Mouse (Mus musculus) right cerebral cortex, postnatal 10 days (tissue): ENCODE results near the gene Fcamr.

ENCODE experiments used
- DNase-seq, 2 experiments: peaks; one replicate each; pipeline ENCODE4 v3.0.0; 2021; ENCODE audit warnings: low spot score in 2 of 2

Gene Fcamr

GRCm38 (mm10) chr1:130801511-130801910 is 809 bp downstream of the Fcamr start:
- DNase-seq = no peak

DNA sequence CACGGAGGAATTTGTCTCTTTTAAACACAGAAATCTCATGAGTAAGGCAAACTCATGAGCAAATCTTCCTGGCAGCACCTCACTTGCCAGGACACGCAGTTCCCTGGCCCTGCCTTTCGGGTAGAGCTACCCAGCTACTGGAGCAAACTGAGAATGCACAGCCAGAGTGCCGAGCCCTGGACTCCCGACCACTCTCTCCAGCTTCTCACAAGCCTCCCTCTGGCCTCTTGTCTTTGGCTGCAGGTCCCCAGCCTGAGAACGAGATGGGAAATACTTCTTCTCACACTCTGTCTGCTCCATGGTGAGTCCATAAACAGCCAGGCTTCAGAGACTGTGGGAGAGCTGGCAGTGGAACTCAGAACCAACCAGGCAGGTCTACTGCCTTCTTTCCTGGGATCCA is 2.3 kb downstream of the Fcamr start:
- no peak for DNase-seq

- DNase-seq = no peak
Observed at GRCm38 (mm10) chr1:130804279-130804678, 3.6 kb downstream of the Fcamr start.

DNA sequence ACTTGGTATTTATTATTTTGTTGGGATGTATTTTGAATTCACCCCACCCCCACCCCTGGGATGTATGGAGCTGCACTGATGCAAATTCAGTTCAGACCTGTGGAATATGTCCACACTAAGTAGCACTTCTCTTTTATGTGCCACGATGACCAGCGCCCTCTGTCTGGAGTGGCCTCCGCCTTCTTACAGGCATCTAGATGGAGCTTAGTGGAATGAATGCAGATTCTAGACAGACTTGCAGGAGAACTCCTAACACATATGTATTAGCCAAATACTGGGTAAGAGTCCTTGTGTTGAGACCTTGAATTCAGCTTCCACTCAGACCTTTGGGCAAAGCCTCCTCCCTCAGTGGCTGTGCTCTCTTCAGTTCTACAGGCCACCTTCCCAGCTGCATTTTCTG is 10.2 kb downstream of the Fcamr start:
- DNase-seq = no peak

DNA sequence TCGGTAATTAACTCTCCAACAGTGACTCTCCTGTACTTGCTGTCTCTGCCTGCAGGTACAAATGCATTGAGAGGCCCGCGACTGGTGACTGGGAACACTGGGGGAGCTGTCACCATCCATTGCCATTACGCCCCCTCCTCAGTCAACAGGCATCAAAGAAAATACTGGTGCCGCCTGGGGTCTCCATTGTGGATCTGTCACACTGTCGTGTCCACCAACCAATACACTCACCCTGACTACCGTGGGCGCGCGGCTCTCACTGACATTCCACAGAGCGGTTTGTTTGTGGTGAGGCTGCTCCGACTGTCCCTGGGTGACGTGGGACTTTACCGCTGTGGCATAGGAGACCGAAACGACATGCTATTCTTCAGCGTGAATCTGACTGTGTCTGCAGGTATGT is 10.6 kb downstream of the Fcamr start:
- DNase-seq = no peak

DNA sequence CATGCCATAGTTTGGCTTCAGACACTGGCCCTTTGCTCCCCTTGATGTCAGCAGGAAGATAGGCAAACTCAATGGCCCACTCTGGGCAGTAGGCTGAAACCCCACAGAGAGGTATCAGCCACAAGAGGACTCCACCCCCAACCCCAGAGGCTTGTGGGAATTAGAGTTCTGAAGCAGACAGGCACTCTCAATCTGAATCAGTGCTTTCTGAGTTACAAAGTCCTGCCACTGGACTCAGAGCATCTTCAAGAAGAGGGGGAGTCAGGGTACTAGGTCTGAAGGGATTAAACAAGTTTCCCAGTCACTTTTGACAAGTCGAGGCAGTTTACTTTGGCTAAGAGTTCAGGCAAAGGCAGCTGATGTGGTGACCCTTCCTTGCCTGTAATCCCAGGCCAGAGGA is 19.0 kb downstream of the Fcamr start:
- no peak for DNase-seq

- no peak for DNase-seq
Observed at GRCm38 (mm10) chr1:130820316-130821148, 19.8 kb downstream of the Fcamr start.

DNA sequence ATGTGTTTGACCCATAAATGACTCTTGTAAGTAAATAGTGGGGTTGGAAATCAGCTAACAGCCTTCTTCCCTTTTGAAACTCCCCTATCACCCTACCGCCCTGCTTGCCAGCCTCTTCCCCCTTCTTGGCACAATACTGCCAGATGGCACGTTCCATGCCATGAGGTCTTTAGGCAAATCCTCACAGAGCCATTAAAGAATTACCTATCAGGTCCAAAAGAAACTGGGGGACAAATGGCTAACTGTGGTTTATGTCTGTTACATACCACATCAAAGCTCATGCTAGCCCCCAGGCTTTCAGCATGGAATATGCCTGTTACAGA is 20.4 kb downstream of the Fcamr start:
- no peak for DNase-seq

DNA sequence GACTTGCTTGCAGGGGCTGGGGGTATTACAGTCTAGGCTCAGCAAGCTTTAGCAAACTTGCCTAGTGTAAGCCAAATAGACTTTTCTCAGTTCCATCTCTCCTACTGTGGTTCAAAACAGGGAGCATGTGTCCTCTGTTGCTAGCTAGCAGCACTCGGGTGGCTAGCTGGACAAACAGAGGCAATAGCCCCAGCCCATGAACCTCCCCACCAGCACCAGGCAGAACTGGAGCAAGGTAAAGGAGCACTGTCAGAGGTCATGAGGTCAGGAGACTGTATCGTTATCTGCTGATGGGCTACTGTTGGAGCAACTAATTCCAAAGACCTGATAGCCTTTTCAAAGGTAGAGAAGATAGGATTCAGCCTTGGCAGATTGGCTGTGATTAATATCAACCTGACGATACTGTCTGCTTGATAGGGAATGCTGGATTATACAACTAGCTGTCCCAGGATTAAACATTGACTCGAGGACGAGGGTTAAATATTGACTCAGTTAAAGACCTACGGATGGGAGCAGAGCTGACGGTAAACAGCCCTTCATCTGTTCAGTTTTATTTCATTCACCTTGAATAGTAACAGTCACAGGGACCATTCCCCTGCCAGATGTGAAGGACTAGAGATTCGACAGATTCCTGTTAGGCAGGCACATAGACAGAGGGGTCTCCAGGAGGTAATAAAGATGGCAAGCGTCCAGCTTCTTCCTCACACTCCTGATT is 21.4 kb downstream of the Fcamr start:
- no peak for DNase-seq

GRCm38 (mm10) chr1:130826448-130826847 is 25.7 kb downstream of the Fcamr start, which contains the start of gene Pigr:
Pigr (plus strand) TSS chr1:130826684.
- no peak for DNase-seq

DNA sequence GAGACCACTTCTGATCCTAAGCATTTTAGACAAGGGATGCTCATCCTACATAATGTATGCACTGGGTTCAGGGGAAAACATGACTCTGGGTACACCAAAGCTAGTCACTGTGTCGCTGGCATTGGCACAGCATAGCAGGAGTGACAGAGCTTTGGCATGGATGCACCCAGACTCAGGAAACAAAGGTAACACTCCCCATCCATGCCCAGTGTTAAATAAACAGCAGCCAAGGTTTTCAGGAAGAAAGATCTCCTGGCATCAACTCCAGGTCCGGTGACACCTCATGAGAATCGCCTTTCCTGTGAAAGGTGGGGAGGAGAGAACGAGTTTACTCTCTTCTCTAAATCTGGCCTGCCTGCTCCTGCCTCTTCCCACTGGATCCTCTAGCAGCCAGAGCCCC is 28.0 kb downstream of the Fcamr start:
- no peak for DNase-seq

DNA sequence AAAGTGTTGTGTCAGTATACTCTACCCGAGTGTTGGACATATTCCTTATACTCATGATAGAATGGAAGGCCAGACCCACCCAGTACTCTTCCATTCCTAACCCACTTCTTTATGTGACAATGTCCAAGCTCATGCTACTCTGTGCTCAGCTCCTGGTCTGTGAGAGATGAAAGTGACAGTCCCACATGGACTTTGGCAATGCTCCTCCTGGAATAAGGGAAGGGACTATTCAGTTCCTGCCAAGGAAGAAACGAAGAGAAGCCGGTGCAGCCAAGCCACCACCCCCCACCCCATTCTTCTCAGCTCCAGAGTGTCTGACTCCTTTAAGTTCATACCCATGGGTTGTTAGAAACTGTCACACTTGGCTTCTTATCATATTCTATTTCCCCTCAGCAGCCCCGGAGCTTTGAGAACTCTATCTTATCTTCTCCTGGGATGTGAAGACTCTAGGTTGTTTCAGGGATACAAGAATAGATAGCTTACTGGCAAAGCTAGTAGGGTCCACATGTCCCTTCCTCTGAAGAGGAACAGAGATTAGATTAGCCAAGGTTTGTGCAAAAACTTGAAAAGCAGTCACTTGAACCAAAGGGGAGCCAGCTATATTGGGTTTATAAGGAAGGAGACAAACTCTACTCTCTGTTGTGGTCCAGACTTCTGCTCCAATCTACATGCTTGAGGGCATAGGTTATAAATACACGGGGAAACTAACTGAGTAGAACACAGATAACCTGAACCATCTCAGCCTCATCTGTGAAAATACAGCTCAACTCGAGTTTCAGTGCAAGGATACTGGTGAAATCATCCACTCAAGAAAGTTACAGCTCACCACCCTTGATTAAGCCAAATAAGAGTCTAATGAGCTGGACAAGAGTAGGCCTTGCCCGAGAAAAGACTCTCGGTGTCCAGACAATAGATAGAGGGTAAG is 29.5 kb downstream of the Fcamr start:
- DNase-seq = no peak

GRCm38 (mm10) chr1:130832230-130833149 is 31.8 kb downstream of the Fcamr start:
- DNase-seq = no peak

- DNase-seq = peak; percentile 40 to 60
Observed at GRCm38 (mm10) chr1:130835161-130835936, 34.6 kb downstream of the Fcamr start.

- DNase-seq = no peak
Observed at GRCm38 (mm10) chr1:130838288-130838687, 37.6 kb downstream of the Fcamr start.

DNA sequence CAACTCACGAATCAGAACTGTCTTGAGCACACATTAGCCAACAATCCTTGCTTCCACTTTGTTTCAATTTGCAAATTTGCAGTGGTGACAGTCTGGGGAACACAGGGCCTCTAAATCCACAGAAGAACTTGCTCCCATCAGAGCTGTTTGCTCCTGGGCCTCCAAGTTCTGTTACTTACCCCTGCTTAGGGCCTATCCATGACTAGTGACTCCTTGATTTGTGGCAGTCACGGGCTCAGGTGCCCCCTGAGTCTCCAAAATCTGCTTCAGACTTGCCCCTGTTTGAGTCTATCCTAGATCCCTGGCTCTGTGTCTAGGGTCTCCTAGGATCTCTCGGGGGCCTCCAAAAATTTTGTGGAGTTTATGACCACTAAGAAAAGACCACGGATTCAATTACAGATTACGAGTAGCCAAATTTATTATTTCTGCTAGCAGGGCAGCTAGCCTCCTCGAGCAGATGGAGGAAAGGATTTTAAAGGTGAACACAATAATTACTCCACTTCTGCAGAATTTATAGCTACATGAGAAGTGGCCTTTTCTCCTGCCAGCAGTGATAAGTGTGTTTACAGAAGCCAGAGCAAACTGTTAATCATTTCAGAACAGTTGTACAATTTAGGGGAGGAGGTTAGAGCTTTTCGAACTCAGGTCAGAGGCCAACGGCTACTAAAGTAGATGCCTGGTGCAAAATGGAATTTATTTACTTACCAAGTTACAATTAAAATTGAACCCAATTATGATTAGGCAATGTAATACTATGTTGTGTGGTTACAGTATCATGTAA is 40.1 kb downstream of the Fcamr start:
- DNase-seq = no peak

GRCm38 (mm10) chr1:130841621-130842020 is 40.9 kb downstream of the Fcamr start:
- DNase-seq = no peak

- no peak for DNase-seq
Observed at GRCm38 (mm10) chr1:130844516-130844915, 43.8 kb downstream of the Fcamr start.

DNA sequence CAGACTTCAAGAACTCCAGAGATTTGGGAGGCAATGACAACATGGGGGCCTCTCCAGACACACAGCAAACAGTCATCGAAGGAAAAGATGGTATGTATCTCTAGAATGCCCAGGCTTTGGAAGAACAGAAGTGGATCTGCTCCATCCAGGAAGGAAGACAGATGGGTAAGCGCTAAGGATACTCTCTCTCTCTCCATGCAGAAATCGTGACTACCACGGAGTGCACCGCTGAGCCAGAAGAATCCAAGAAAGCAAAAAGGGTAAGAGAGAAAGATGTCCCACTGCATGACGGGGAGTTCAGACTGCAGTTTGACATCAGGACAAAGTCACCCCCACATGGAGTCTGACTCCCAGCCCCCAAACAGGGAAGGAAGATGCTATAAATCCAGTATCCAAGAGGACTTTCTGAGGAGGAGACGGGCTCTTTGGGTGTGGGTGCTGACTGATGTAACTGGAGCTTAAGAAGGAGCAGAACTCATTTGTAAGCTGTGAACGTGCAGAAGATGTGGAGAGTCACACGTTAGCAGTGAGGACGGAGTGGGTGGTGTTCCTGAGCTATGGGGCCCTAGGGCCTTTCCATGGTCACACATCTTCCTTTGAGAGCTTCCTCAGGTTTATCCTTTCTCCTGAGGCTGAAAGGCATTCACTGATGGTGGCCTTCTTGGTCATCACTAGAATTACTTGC is 49.0 kb downstream of the Fcamr start:
- no peak for DNase-seq
